Mouse (Mus musculus): Measurements from ENCODE around the gene Rtn4rl2.

DNA sequence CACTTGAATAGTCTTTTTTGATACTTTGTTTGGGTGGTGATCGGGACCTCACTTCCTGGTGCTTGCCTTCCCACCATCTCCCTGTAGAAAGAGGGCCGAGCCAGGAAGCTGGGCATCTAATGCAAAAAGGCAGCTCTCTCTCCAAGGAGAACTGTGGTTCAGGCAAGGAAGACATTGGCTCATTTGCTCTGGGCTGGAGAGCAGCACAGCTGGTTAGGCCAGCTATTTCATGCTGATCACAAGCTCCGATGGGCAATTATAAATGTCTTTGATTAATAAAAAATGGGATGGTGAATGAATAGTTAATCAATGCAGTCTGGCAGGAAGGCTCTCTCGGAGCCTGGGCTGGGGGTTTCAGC, 48.1 kb upstream of the Rtn4rl2 start:
- TF ChIP-seq CTCF (IDR thresholded peaks at IDR 0.05; ENCODE audit: control insufficient read depth, insufficient read depth, insufficient replicate concordance, low read depth, low read length) (no peak), POLR2A (IDR thresholded peaks at IDR 0.05; ENCODE audit: control insufficient read depth, low read depth, low read length) (no peak)
